Mouse (Mus musculus): ENCODE data around the gene Ypel4. TPM values are rescaled to one million over a fixed set of nuclear protein-coding genes. Genes with fewer than 3 reads are reported as not detected.

Ypel4 gene
- polyA plus RNA-seq, 1 experiment from 2014 or later: 24.7 TPM

DNA sequence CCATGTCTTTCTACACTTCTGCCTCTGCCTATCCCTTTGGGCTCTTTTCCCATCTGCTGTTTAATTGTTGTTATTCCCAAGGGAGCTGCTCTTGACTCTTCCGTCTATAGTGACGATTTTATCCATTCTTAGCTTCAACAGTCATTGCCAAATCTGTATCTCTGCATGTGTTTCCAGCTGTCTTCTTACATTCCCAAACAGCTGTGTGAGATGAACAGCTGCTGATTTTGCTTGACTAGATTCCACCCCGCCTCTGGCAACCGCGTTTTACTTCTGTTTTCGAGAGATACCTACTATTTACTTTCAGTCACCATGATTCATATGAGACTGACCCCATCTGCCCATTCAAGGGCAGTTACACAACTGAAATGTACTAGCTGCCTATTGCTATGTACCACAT lies 16.3 kb downstream of the Ypel4 start:
- Histone ChIP-seq H3K9ac (replicated peaks; ENCODE audit: low read depth, low read length) (no peak overlapping the region), H3K27ac (ENCODE audit: low read length) (no peak overlapping the region), H3K4me1 (replicated peaks; ENCODE audit: control insufficient read depth, insufficient read depth, low read length) (no peaks in the 10 kb centered on the region), H3K9me3 (ENCODE audit: control insufficient read depth, low read length) (no peaks in the 10 kb centered on the region), H3K36me3 (ENCODE audit: control insufficient read depth, insufficient read depth) (no peaks in the 10 kb centered on the region), H3K27me3 (replicated peaks; ENCODE audit: control insufficient read depth, insufficient read depth, low read length) (no peaks in the 10 kb centered on the region), H3K4me2 (ENCODE audit: low read length) (no peak overlapping the region), H3K4me3 (replicated peaks; ENCODE audit: low read length) (no peak overlapping the region)
- WGBS: 87% methylated on average over 6 of the region's 6 CpGs
- no peak for ATAC-seq

DNA sequence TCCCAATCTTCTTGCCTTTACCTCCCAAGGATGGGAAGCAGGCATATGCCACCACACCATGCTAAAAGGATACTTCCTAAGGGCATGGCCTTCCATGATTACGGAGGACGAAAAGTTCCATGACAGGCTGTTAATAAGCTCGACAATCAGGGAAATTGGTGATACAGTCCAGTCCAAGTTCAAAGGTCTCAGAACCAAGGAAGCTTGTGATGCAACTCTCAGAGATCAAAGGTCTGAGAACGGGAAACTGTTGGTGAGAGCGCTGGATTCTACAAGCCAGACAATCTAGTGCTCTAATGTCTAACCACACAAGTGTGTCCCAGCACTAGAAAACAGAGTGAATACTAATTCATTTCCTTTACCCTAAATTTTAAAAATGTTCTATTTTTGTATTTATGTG lies 22.4 kb downstream of the Ypel4 start:
- H3K4me2 ChIP-seq (ENCODE audit: low read length): no peak overlapping the region
- WGBS: 90% methylated on average over 5 of the region's 5 CpGs
- ATAC-seq: no peak

DNA sequence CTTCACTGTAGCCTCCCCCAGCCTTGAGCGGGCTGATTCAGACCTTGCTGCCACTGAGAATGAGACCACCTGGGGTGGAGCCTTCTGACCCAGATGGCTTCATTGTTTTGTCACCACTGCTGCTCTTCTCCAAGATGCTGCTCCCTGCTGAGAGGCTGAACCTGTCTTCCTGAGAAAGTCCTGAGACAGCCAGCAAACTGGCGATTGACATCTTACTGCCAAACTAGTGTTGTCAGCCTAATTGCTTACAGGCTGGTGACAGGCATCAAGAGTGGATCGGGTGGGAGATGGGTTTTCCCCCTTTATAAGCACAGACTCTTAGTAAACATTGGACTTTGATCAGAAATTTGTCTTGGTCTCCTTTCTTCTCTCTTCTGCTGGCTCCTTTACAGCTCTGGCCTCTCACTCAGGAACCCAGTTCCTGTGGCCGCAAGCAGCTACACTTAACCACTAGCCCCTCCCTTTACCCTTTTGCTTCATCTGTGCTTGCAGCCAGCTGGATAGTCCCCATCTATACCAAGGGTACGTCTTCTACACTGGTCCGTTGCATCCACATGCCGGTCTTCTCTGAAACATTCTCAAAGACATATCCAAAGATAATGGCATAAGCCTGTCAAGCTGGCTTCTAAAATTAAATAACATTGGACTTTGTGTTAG lies 23.3 kb downstream of the Ypel4 start:
- Histone ChIP-seq H3K4me2 (ENCODE audit: low read length) (no peak overlapping the region), H3K36me3 (ENCODE audit: control insufficient read depth, insufficient read depth) (no peaks in the 10 kb centered on the region), H3K27me3 (replicated peaks; ENCODE audit: control insufficient read depth, insufficient read depth, low read length) (no peaks in the 10 kb centered on the region), H3K4me1 (replicated peaks; ENCODE audit: control insufficient read depth, insufficient read depth, low read length) (no peaks in the 10 kb centered on the region), H3K9me3 (ENCODE audit: control insufficient read depth, low read length) (no peaks in the 10 kb centered on the region), H3K4me3 (replicated peaks; ENCODE audit: low read length) (no peak overlapping the region), H3K27ac (ENCODE audit: low read length) (no peak overlapping the region), H3K9ac (replicated peaks; ENCODE audit: low read depth, low read length) (no peak overlapping the region)
- 59% methylated on average over 7 of the region's 7 CpGs for WGBS
- ATAC-seq: no peak

More for the DNA sequence above, 22.4 kb downstream of the Ypel4 start:
- no peak overlapping the region for H3K4me3 ChIP-seq (replicated peaks; ENCODE audit: low read length)
- H3K9me3 ChIP-seq (ENCODE audit: control insufficient read depth, low read length): no peaks in the 10 kb centered on the region
- H3K36me3 ChIP-seq (ENCODE audit: control insufficient read depth, insufficient read depth): no peaks in the 10 kb centered on the region
- no peak overlapping the region for H3K27ac ChIP-seq (ENCODE audit: low read length)
- H3K4me1 ChIP-seq (replicated peaks; ENCODE audit: control insufficient read depth, insufficient read depth, low read length): no peaks in the 10 kb centered on the region
- H3K27me3 ChIP-seq (replicated peaks; ENCODE audit: control insufficient read depth, insufficient read depth, low read length): no peaks in the 10 kb centered on the region
- H3K9ac ChIP-seq (replicated peaks; ENCODE audit: low read depth, low read length): no peak overlapping the region

DNA sequence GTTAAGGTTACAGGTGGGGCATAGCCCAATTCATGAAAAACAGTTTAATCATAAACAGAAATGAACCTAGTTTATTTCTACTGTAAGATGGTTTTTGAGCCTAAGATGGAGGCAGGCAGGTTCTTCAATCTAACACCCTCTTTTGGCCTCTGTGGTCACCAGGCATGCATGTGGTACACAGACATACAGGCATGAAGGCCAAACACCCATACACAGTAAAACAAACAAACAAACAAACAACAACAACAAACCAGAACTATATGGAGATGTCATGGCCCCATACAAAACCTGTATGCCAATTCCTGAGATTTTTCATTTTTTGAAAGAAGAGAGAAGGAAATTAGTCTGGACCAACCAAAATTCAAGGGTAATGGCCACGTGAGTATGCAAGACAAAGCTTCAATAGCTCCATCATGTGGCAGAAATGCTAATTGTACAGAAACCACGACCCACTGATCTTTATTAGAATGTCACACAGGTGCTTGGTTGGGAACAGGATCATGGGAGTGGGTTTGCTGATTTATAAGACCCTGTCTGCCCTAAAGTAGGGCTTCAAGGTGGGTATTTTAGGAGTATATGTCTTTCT lies 24.8 kb downstream of the Ypel4 start:
- Histone ChIP-seq H3K4me3 (replicated peaks; ENCODE audit: low read length) (no peak overlapping the region), H3K9ac (replicated peaks; ENCODE audit: low read depth, low read length) (no peak overlapping the region), H3K4me1 (replicated peaks; ENCODE audit: control insufficient read depth, insufficient read depth, low read length) (no peaks in the 10 kb centered on the region), H3K9me3 (ENCODE audit: control insufficient read depth, low read length) (no peaks in the 10 kb centered on the region), H3K27me3 (replicated peaks; ENCODE audit: control insufficient read depth, insufficient read depth, low read length) (no peaks in the 10 kb centered on the region), H3K4me2 (ENCODE audit: low read length) (no peak overlapping the region), H3K27ac (ENCODE audit: low read length) (no peak overlapping the region), H3K36me3 (ENCODE audit: control insufficient read depth, insufficient read depth) (no peaks in the 10 kb centered on the region)
- 2% methylated on average over 2 of the region's 2 CpGs for WGBS
- ATAC-seq: peak; percentile 57

DNA sequence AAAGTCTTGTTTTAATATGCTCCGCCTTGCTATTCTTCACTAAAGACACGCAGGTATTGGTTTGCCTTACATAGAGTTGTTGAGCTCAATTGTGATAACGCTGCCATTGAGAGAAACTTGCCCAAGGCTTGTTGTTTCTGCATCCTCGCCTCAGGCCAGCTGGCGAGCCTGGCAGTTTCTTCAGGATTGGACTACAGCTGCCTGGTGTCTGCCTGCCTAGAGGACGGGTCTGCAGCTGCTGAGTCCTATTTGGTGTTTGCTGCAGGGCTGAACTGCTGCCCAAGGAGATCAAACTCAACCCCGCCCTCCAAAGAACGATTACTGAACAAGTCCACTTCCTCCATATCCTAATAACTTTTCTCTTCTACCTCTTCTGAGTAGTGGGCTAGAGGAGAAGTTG lies 26.9 kb downstream of the Ypel4 start:
- no peaks in the 10 kb centered on the region for H3K9me3 ChIP-seq (ENCODE audit: control insufficient read depth, low read length)
- no peak overlapping the region for H3K4me3 ChIP-seq (replicated peaks; ENCODE audit: low read length)
- no peaks in the 10 kb centered on the region for H3K27me3 ChIP-seq (replicated peaks; ENCODE audit: control insufficient read depth, insufficient read depth, low read length)
- no peak overlapping the region for H3K9ac ChIP-seq (replicated peaks; ENCODE audit: low read depth, low read length)
- no peaks in the 10 kb centered on the region for H3K36me3 ChIP-seq (ENCODE audit: control insufficient read depth, insufficient read depth)
- WGBS: 76% methylated on average over 8 of the region's 8 CpGs
- H3K4me1 ChIP-seq (replicated peaks; ENCODE audit: control insufficient read depth, insufficient read depth, low read length): no peaks in the 10 kb centered on the region
- no peak overlapping the region for H3K27ac ChIP-seq (ENCODE audit: low read length)
- no peak for ATAC-seq
- H3K4me2 ChIP-seq (ENCODE audit: low read length): no peak overlapping the region

DNA sequence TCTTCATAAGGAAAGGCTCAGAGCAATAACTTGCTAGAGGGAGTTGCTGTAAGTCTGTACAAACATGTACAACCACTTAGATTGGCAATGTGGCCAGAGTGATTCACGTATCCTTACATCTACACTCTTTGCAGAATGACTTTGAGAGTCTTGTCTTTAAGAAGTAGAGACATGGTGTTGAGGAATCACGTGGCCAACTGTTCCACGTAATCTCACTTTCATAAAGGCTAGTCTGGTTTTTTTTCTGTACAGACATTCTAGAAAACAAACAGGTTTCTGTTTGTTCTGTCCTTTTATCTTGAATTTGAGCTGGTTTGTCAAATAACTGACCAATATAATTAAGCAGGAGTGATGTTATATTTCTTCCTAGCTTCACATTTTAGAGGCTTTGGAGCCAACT lies 27.5 kb downstream of the Ypel4 start:
- WGBS: 89% methylated on average over 3 of the region's 3 CpGs
- Histone ChIP-seq H3K9ac (replicated peaks; ENCODE audit: low read depth, low read length) (no peak overlapping the region), H3K27me3 (replicated peaks; ENCODE audit: control insufficient read depth, insufficient read depth, low read length) (no peaks in the 10 kb centered on the region), H3K36me3 (ENCODE audit: control insufficient read depth, insufficient read depth) (no peaks in the 10 kb centered on the region), H3K4me3 (replicated peaks; ENCODE audit: low read length) (no peak overlapping the region), H3K4me2 (ENCODE audit: low read length) (no peak overlapping the region), H3K4me1 (replicated peaks; ENCODE audit: control insufficient read depth, insufficient read depth, low read length) (no peaks in the 10 kb centered on the region), H3K27ac (ENCODE audit: low read length) (no peak overlapping the region), H3K9me3 (ENCODE audit: control insufficient read depth, low read length) (no peaks in the 10 kb centered on the region)
- ATAC-seq: no peak

DNA sequence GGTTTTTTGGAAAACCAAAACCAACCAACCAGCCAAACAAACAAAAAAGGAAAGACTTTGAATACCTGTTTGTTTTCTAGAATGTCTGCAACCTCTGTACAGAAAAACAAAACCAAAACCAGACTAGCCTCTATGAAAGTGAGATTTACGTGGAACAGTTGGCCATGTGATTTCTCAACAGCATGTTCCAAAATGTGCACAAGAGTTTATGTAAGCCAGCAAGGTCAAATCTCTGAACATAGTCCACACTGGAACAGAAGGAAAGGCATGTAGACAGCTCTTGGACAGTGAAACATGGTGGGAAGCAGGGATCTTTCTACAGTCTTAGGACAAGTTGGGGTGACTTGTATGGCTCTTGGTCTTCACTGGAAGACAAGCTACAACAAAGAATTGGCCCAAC lies 28.0 kb downstream of the Ypel4 start:
- Histone ChIP-seq H3K27ac (ENCODE audit: low read length) (no peak overlapping the region), H3K4me3 (replicated peaks; ENCODE audit: low read length) (no peak overlapping the region), H3K9ac (replicated peaks; ENCODE audit: low read depth, low read length) (no peak overlapping the region), H3K27me3 (replicated peaks; ENCODE audit: control insufficient read depth, insufficient read depth, low read length) (no peaks in the 10 kb centered on the region), H3K36me3 (ENCODE audit: control insufficient read depth, insufficient read depth) (no peaks in the 10 kb centered on the region), H3K4me2 (ENCODE audit: low read length) (no peak overlapping the region), H3K4me1 (replicated peaks; ENCODE audit: control insufficient read depth, insufficient read depth, low read length) (no peaks in the 10 kb centered on the region), H3K9me3 (ENCODE audit: control insufficient read depth, low read length) (no peaks in the 10 kb centered on the region)
- 84% methylated on average over 1 of the region's 1 CpGs for WGBS
- no peak for ATAC-seq

DNA sequence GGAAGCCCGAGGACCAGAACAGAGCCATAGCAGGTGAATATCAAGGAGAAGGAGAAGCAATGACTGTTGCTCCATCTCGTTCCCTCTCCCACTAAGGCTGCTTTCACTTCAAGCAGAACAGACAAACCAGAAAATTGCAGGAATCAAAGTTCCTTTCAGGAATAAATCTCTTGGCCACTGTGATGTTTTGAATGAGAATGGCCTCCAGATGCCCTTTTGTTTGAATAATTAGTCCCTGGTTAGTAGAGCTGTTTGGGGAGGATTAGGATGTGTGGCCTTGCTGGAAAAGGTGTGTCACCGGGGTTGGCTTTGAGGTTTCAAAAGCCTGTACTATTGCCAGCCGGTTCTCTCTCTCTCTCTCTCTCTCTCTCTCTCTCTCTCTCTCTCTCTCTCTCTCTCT lies 28.4 kb downstream of the Ypel4 start:
- Histone ChIP-seq H3K36me3 (ENCODE audit: control insufficient read depth, insufficient read depth) (no peaks in the 10 kb centered on the region), H3K9ac (replicated peaks; ENCODE audit: low read depth, low read length) (no peak overlapping the region), H3K4me3 (replicated peaks; ENCODE audit: low read length) (no peak overlapping the region), H3K9me3 (ENCODE audit: control insufficient read depth, low read length) (no peaks in the 10 kb centered on the region), H3K27me3 (replicated peaks; ENCODE audit: control insufficient read depth, insufficient read depth, low read length) (no peaks in the 10 kb centered on the region), H3K4me1 (replicated peaks; ENCODE audit: control insufficient read depth, insufficient read depth, low read length) (no peaks in the 10 kb centered on the region), H3K27ac (ENCODE audit: low read length) (no peak overlapping the region), H3K4me2 (ENCODE audit: low read length) (no peak overlapping the region)
- no peak for ATAC-seq
- WGBS: 27% methylated on average over 4 of the region's 4 CpGs

DNA sequence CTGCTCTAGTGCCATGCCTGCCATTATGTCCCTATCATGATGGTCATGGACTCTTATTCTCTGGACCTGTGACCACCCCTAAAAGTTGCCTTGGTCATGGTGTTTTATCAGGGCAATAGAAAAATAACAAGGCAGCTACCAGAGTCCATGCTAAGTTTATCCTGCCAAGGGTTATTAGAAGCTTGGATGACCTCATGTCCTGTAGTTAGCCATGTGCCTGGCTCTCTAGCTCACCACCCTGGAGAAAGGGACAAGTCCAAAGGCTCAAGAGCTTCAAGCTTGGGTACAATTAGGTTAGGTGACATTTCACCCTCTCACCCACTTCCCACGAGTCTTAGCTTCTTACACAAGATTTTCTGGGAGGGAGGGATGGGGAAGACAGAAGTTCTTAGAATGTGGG lies 29.0 kb downstream of the Ypel4 start:
- ATAC-seq: no peak
- 64% methylated on average over 1 of the region's 1 CpGs for WGBS
- Histone ChIP-seq H3K4me1 (replicated peaks; ENCODE audit: control insufficient read depth, insufficient read depth, low read length) (no peaks in the 10 kb centered on the region), H3K9me3 (ENCODE audit: control insufficient read depth, low read length) (no peaks in the 10 kb centered on the region), H3K36me3 (ENCODE audit: control insufficient read depth, insufficient read depth) (no peaks in the 10 kb centered on the region), H3K9ac (replicated peaks; ENCODE audit: low read depth, low read length) (no peak overlapping the region), H3K27me3 (replicated peaks; ENCODE audit: control insufficient read depth, insufficient read depth, low read length) (no peaks in the 10 kb centered on the region), H3K27ac (ENCODE audit: low read length) (no peak overlapping the region), H3K4me2 (ENCODE audit: low read length) (no peak overlapping the region), H3K4me3 (replicated peaks; ENCODE audit: low read length) (no peak overlapping the region)

DNA sequence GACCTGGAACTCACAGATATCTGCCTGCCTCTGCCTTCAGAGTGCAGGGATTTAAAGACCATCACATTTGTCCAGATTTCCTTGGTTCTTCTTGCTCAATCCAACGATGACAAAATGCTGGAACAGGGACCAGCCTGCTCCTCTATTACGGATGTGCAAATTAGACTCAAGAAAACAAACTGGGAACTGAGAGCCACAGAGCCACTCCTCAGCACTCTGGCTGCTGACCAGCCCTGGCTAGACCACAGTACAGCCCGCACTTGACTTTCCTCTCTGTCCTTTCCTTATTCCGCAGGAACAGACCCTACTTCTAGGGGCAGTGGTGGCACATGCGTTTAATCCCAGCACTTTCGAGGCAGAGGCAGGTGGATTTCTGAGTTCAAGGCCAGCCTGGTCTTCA lies 36.6 kb downstream of the Ypel4 start:
- Histone ChIP-seq H3K9ac (replicated peaks; ENCODE audit: low read depth, low read length) (no peak overlapping the region), H3K36me3 (ENCODE audit: control insufficient read depth, insufficient read depth) (no peaks in the 10 kb centered on the region), H3K9me3 (ENCODE audit: control insufficient read depth, low read length) (no peaks in the 10 kb centered on the region), H3K4me1 (replicated peaks; ENCODE audit: control insufficient read depth, insufficient read depth, low read length) (peaks cover 8% of the 10 kb centered on the region), H3K27me3 (replicated peaks; ENCODE audit: control insufficient read depth, insufficient read depth, low read length) (no peaks in the 10 kb centered on the region), H3K4me2 (ENCODE audit: low read length) (no peak overlapping the region), H3K4me3 (replicated peaks; ENCODE audit: low read length) (no peak overlapping the region), H3K27ac (ENCODE audit: low read length) (no peak overlapping the region)
- no peak for ATAC-seq
- whole genome bisulfite sequencing: 87% methylated on average over 6 of the region's 6 CpGs

All from forebrain, embryonic 16.5 days (tissue).